Mouse (Mus musculus): ENCODE results near the gene Capn11.

Gene Capn11

GRCm38 (mm10) chr17:45681588-45681987 is 22.5 kb upstream of the Capn11 start:
- no peak for DNase-seq

DNA sequence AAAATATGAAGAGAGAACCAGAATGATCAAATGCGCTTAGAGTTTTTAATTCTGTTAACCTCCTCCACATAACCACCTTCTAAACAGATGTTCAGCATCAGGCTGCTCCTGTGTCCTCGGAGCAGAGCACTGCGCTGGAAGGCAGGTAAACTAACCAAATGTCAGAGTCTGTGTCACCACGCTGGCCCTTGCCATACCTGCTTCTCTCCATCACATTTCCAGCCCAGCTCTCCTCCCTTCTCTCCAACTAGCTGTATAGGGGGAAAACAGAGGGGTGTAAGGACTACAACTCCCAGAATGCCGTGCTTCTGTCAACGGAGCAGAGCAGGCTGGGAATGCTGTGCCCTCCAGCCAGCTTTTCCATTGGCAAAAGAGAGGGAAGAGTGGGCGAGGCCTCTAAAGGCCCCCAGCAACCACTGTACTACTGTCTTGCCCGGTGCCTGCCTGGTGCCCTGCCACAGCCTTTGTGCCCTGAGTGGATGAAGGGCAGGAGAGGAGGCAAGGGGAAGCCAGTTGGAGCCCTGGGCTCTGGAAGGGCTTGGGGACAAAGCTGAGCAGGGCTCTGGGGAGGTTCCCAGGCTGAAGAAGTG is 21.4 kb upstream of the Capn11 start:
- peak; percentile 58 for DNase-seq

DNA sequence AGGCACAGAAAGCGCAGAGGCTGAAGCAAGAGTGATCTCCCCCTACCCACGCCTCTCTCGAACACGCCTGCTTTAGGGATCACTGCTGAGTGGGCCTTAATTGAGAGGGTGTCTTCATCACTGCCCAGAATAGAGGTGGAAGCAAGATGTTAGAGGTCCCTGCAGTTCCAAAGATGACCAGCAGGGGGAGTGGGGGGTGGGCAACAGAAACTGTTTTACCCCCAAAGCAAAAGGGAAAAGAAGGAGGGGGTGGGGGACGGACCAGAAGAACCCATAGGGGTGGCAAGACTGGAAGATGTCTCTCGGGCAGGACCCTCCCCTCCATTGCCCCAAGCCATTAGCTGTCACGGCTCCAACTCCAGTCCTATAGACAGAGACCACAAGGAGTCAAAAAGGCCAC is 19.0 kb upstream of the Capn11 start:
- peak; percentile 80 for DNase-seq

- no peak for DNase-seq
Observed at GRCm38 (mm10) chr17:45672598-45672997, 13.5 kb upstream of the Capn11 start.

DNA sequence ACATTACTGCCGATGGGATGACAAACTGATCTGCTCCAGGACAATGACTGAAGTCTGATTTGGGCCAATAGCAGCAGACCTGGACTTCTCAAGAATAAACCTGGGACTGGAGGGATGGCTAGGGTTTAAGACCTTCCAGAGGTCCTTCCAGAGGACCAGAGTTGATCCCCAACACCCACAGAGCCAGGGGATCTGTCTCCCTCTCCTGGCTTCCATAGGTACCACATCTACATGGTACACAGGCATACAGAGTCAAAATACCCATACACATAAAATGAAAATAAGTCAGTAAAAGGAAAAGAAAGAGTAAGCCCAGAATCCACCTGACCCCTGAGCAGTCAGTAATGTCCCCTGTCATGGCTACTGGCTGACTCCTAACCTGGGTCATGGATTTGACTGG is 12.7 kb upstream of the Capn11 start:
- no peak for DNase-seq

GRCm38 (mm10) chr17:45667986-45668385 is 8.9 kb upstream of the Capn11 start:
- DNase-seq: no peak

DNA sequence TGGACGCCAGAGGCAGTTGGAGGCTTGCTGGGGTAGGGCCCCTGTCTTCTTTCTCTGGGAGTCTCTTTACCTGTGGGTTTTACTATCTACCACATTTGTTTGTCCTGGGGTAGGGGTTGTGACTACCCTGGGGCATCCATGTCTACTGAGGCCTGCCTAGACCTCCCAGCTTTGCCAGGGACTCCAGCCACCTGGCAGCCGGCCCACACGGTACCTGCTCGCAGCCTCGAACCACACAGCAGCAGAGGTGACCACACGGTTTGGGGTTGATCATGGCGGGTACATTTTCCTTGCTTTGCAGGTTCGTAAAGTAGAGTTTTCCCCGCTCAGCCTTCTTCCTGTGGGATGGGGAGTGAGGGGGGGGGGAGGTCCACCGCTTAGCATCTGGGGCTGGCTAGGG is 8.4 kb upstream of the Capn11 start:
- DNase-seq: no peak

- no peak for DNase-seq
Observed at GRCm38 (mm10) chr17:45666091-45666490, 7.0 kb upstream of the Capn11 start.

GRCm38 (mm10) chr17:45664608-45665007 is 5.5 kb upstream of the Capn11 start:
- no peak for DNase-seq

DNA sequence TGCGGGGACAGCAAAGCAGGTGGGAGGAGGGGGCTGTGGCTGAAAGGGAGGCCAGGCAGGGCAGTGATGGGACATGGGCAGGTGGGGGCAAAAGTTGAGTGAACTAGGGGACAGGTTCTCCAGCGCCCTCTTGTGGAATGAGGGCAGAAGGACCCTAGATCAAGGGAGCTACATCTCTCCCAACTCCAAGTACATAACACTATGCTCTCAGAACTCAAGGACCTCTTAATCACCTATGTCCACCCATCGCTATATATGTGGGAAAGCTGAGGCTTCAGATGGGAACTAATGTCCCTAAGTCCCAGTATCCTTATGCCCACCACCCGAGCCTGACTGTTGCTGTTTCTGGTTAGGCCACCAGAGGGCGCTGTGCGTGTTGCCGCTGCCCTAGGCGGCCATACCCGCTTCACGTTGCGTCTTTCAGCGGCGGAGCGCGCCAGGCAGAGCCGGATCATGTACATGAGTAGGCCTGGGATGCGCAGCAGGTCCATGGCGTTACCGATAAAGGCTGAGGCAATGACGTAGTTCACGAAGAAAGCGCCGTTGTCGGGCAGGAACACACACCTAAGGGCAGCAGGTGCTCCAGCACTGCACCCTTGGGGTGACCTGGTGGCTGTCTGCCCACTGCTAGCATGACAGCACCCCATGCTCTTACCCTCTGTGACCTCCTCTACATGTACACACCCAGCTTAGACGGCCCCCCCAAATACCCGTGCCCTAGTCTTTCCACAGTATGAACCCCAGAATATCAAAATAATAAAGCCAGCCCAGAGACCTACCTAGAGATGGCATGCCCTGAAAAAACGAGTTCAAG is 4.2 kb upstream of the Capn11 start:
- DNase-seq: peak; percentile 88

- DNase-seq: no peak
Observed at GRCm38 (mm10) chr17:45655820-45656219, 3.3 kb downstream of the Capn11 start.

DNA sequence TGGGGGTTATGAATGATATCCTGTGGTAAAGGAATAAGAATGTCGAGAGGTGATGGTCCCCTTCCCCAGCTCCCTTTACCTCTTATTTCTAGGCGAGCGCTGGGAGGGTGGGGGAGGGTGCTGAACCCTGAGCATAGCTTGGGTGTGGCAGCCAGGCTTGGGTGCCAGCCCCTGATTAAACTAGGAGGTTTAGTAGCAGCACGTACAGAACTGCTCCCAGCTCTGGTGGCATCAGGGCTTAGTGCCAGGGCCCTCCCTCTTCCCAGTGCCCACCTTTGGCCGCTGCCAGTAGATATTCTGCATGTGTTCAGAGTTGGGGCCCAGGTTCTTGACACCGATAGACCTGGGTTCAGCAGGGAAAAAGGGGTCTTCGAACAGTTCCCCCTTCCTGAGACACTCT is 5.9 kb downstream of the Capn11 start:
- no peak for DNase-seq

GRCm38 (mm10) chr17:45644185-45644584 is 14.9 kb downstream of the Capn11 start:
- no peak for DNase-seq

GRCm38 (mm10) chr17:45642701-45643100 is 16.4 kb downstream of the Capn11 start:
- peak; percentile 73 for DNase-seq

DNA sequence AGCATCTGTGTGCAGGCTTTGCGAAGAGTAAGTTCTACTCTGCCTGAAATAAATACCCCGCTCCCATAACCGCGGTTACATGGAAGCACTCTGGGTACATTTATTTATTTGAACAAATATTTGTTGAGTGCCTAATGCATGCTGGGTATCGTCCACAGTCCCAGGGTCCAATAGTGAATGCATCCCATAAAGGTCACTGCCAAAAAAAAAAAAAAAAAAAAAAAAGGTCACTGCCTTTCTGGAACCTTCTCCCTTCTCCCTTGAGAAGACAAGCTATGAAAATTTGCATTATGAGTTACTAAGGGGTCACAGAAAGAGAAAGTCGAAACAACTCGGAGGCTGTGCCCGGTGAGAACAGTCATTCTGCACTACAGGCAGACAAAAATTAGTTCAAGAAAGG is 17.1 kb downstream of the Capn11 start:
- no peak for DNase-seq

GRCm38 (mm10) chr17:45638596-45639295 is 20.4 kb downstream of the Capn11 start:
- no peak for DNase-seq

DNA sequence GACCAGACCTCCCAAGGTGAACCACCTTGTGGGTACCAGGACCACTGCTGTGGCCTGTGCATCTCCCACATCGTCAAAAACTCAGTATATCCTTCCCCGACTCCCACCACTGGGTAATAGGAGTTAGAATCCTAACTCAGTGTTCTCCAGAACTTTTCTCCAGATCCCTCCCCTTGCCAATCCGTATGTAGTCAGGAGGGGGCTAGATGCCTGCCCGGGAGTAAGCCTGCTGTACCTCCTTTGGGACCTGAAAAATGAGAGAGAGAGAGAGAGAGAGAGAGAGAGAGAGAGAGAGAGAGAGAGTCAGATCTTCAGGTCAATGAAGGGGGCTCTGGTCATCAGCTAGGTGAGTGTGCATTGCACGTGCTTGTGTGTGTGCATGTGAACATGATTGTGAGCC is 25.1 kb downstream of the Capn11 start:
- no peak for DNase-seq

GRCm38 (mm10) chr17:45631940-45632339 is 27.2 kb downstream of the Capn11 start:
- DNase-seq: no peak

DNA sequence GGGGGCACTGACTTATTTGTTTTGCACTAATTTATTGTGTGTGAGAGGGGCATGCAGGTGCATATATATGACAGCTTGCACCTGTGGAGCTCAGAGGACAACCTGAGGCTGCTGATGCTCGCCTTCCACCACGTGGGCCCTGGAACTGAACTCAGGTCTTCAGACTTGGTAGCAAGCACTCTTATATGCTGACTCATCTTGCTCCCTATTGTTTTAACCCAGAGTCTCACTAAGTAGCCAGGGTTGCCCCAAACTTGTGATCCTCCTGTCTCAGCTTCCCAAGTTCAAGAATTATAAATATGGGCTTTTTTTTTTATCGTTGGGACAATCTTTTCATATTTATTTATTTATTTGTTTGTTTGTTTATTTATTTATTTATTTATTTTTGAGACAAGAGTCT is 28.1 kb downstream of the Capn11 start:
- no peak for DNase-seq

DNA sequence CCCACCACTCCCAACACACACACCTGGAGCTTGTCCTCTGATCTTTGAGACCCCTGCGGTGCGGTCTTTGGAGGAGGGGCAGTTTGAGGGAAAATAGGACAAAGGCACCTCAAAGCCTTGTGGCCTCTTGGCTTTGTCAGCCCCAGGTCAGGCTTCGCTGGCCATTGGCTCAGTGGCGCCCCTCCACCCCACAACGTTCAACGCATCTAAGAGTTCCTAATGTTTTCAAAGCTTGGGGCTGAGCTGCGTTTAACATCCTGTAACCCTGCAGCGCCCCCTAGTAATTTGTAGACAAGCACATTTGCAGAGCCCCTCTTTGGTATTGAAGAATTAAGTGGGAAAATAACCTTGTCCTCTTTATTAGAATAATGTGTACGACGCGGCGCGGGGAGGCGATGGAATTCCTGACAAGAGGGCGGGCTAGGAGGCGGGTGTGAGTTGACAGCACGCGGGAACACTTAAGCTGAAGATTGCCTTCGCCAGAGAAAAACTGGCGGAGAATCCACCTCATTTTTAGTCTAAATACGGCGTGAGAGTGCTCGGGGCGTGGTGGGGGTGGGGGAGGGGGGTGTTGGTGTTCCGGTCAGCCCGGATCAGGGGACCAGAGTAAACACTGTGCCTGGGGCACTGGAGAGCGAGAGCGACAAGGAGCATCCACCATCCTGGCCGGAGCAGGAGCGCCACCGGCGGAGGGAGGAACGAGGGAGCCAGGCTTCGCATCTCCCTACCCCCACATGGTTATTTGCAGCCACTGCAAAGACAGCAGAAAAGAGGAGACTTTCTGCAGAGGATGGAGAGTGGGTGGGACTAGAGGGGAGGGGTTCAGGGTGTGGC is 29.0 kb downstream of the Capn11 start:
- DNase-seq: peak; percentile 67

GRCm38 (mm10) chr17:45628885-45629855 is 30.0 kb downstream of the Capn11 start:
- no peak for DNase-seq

DNA sequence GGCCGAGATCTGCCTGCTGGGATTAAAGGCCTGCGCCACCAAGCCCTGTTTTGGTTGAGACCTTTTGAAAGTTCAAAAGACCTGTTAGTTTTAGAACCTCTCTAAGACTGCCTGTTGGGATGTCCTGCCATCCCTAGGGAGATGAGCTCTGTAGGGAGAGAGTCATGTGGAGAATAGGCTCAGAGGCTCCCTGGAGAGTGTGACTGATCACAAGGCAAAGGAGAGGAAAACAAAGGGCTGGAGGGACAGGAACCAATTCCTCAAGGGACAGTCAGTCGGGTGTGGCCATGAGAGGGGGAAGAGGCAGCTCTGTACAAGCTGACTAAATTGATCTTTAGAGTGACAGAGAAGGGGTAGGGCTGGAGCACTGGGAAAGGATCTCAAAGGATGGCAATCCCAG is 31.0 kb downstream of the Capn11 start:
- DNase-seq: no peak

Data from right cerebral cortex, postnatal 14 days (tissue).